Mouse (Mus musculus) limb, embryonic 14.5 days (tissue): Measurements from ENCODE around the gene Cacng2. TPM values are rescaled to one million over a fixed set of nuclear protein-coding genes. Genes with fewer than 3 reads are reported as not detected.

Source experiments
- ATAC-seq: fragments of 200-750 bp; cut with Nextera tagmentation; 2 replicates; pipeline ENCODE4 v1.8.0; 2017; ENCODE audit warnings: low read depth, moderate number of reproducible peaks, moderate TSS enrichment; ENCODE audit not compliant: low FRiP score
- DNase-seq: peaks from one replicate; pipeline ENCODE4 v3.0.0-alpha.2; 2015; ENCODE audit warnings: low spot score
- H3K27ac ChIP-seq: fragments of 300-500 bp; sonication (generic); replicated peaks from 2 replicates; pipeline ENCODE4 v1.5.1; 2014; ENCODE audit warnings: low read depth, mild to moderate bottlenecking, low read length, moderate library complexity, mixed read lengths
- H3K27me3 ChIP-seq: fragments of 300-500 bp; sonication (generic); 2 replicates; pipeline ENCODE4 v1.6.1; 2014; ENCODE audit warnings: low read length, mixed read lengths; ENCODE audit not compliant: control insufficient read depth, insufficient read depth
- H3K36me3 ChIP-seq: fragments of 300-500 bp; sonication (generic); 2 replicates; pipeline ENCODE4 v1.6.1; 2014; ENCODE audit warnings: mild to moderate bottlenecking, low read length, moderate library complexity, mixed read lengths; ENCODE audit not compliant: control insufficient read depth, insufficient read depth
- H3K4me1 ChIP-seq: fragments of 300-500 bp; sonication (generic); 2 replicates; pipeline ENCODE4 v1.6.1; 2014; ENCODE audit warnings: antibody characterized with exemption, low read length, mixed read lengths; ENCODE audit not compliant: control insufficient read depth, insufficient read depth
- H3K4me2 ChIP-seq: fragments of 300-500 bp; sonication (generic); replicated peaks from 2 replicates; pipeline ENCODE4 v1.6.1; 2014; ENCODE audit warnings: low read depth, mild to moderate bottlenecking, low read length, moderate library complexity; ENCODE audit not compliant: severe bottlenecking
- H3K4me3 ChIP-seq: fragments of 300-500 bp; sonication (generic); replicated peaks from 2 replicates; pipeline ENCODE4 v1.5.1; 2014; ENCODE audit warnings: low read length
- H3K9ac ChIP-seq: fragments of 300-500 bp; sonication (generic); 2 replicates; pipeline ENCODE4 v1.6.1; 2014; ENCODE audit warnings: mild to moderate bottlenecking, low read depth, low read length, moderate library complexity; ENCODE audit not compliant: severe bottlenecking
- H3K9me3 ChIP-seq: fragments of 300-500 bp; sonication (generic); 2 replicates; pipeline ENCODE4 v1.6.1; 2016; ENCODE audit warnings: low read length; ENCODE audit not compliant: control insufficient read depth
- POLR2A ChIP-seq: fragments of 200-500 bp; IDR thresholded peaks from 2 replicates; pipeline ENCODE4 v1.8.0; 2012; ENCODE audit warnings: inconsistent platforms, mild to moderate bottlenecking, moderate library complexity, borderline replicate concordance; ENCODE audit not compliant: insufficient read depth, insufficient read length; ENCODE audit errors: extremely low read depth
- WGBS: fragments of 180-500 bp; shearing (Covaris S2); extraction: QIAGEN DNeasy Blood & Tissue Kit; methylation state at CpG from one replicate; pipeline ENCODE4 v1.1.7; 2014; 5-methylcytosine and 5-hydroxymethylcytosine counted together
- polyA plus RNA-seq, 2 experiments: library from polyadenylated mRNA; depleted of rRNA in 1 of 2; stranded (reverse) in 1 of 2; unstranded in 1 of 2; fragments of >200 nt; fragmentation: Nextera tagmentation in 1 of 2; extraction: Ambion mirVana in 1 of 2; gene quantifications; 2 replicates each; pipeline versions ENCODE4 v1.2.1 to v1.2.3; 2012 to 2014

The Cacng2 gene
- polyA plus RNA-seq, 2 experiments, result 0.03 TPM; not detected in 1

DNA sequence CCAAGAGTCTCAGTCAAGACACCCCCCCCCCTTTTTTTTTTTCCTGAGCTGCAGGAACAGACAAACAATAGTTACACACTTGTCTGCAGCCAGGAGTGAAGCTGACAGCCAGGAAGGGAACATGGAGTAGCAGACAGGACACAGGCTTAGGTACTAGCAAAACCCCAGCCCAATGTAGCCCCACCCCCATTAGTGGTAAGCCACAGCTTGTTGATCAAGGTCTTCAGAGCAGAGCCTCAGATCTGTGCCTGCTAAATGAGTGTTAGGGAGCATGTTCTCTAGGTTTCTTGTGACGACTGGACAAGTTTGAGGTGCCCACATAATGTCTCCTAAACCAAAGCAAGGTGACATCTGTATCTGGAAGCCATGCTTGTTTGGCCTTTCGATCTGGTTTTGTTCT, 165.5 kb downstream of the Cacng2 start:
- WGBS, result 80% methylated on average over 2 of the region's 2 CpGs
- Histone ChIP-seq H3K27ac (no peak overlapping the region), H3K4me2 (no peak overlapping the region), H3K27me3 (peaks cover 3% of the 10 kb centered on the region; the same call in 1 of the 2 replicates), H3K9ac (no peak overlapping the region), H3K9me3 (no peaks in the 10 kb centered on the region), H3K36me3 (peaks cover 15% of the 10 kb centered on the region), H3K4me3 (no peak overlapping the region), H3K4me1 (0 out of 2 replicates have a peak, but pooled peaks cover 9% of the 10 kb centered on the region)
- ATAC-seq (no peak), DNase-seq (no peak)
- TF ChIP-seq POLR2A, result no peak

DNA sequence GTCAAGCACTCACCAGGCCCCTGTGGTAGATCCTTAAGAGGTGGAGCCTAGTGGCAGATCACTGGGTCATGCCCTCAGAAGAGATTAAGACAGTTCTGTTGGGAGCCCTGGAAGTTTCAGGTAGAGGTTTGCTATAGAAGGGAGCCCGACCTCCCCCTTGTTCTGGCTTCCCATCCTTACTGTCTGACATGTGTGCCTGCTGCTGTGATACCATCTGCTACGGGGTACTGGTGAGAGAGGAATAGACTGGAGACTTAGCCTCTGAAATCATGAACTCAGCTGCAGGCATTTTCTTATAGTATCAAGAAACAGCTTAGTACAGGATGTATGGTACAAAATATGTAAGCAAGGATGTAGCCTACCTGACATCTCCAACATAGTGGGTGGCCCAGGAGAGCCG, 166.9 kb downstream of the Cacng2 start:
- H3K9ac ChIP-seq, result no peak overlapping the region
- H3K27ac ChIP-seq, result no peak overlapping the region
- H3K4me3 ChIP-seq, result no peak overlapping the region
- TF ChIP-seq POLR2A, result no peak
- H3K4me2 ChIP-seq, result no peak overlapping the region
- no peaks in the 10 kb centered on the region for H3K9me3 ChIP-seq
- H3K4me1 ChIP-seq, result 0 out of 2 replicates have a peak, but pooled peaks cover 9% of the 10 kb centered on the region
- peaks cover 6% of the 10 kb centered on the region for H3K36me3 ChIP-seq
- peaks cover 3% of the 10 kb centered on the region; the same call in 1 of the 2 replicates for H3K27me3 ChIP-seq
- WGBS, result 87% methylated on average over 3 of the region's 3 CpGs
- DNase-seq (no peak), ATAC-seq (no peak)

DNA sequence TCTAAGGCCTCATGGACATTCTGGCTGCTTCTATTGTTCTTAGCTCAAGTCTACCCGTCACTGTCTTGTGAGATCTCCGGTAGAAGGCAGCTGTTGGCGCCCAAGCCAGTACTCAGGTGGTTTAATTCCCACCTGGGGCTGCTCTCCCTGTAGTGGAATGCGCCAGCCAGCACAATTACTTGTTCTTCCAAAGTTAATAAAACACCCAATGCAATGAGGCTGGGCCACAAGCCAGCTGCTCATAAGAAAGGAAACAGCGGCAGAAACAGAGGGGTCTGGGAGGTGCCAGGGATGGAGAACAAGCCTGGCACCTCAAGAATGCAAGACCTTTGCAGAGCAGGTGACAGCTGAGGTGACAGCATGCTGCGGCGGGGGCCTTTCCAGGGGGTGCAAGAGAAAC, 170.8 kb downstream of the Cacng2 start:
- ATAC-seq (no peak), DNase-seq (no peak)
- WGBS, result 74% methylated on average over 7 of the region's 7 CpGs
- Histone ChIP-seq H3K4me1 (no peaks in the 10 kb centered on the region), H3K9ac (no peak overlapping the region), H3K4me2 (no peak overlapping the region), H3K27ac (no peak overlapping the region), H3K27me3 (no peaks in the 10 kb centered on the region), H3K36me3 (peaks cover 15% of the 10 kb centered on the region), H3K9me3 (no peaks in the 10 kb centered on the region), H3K4me3 (no peak overlapping the region)
- TF ChIP-seq POLR2A, result no peak

DNA sequence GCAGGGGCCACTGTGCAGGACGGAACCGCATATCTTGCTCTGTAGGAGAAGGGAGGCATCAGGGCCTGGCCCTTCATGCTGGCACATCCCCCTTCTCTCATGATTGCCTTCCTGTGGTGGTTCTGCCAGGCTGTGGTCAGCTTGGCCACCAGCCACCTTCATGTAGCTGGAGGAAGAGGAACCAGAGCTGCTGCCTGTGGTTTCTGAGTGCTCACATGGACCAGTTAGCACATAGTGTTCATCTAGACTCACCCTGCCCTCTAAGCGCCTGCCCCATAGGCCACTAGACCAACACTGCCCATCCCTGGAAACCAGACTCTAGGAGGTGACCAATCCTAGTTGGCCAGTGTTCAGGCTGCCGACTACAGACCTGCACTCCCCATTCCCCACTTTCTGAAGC, 174.1 kb downstream of the Cacng2 start:
- H3K4me3 ChIP-seq, result no peak overlapping the region
- no peaks in the 10 kb centered on the region for H3K9me3 ChIP-seq
- no peak overlapping the region for H3K27ac ChIP-seq
- H3K4me1 ChIP-seq, result no peaks in the 10 kb centered on the region
- DNase-seq (no peak), ATAC-seq (no peak)
- 90% methylated on average over 4 of the region's 4 CpGs for WGBS
- peaks cover 16% of the 10 kb centered on the region for H3K36me3 ChIP-seq
- no peak for TF ChIP-seq POLR2A
- H3K9ac ChIP-seq, result no peak overlapping the region
- H3K4me2 ChIP-seq, result no peak overlapping the region
- no peaks in the 10 kb centered on the region for H3K27me3 ChIP-seq

Other genes with a start within 250 kb of the Cacng2 start
- 183 and 193 TPM in 2 replicates for gene Txn2, start 191.0 kb downstream of the Cacng2 start, polyA plus RNA-seq (2012; rRNA removed)
- 266 and 270 TPM in 2 replicates for gene Txn2, start 191.0 kb downstream of the Cacng2 start, polyA plus RNA-seq (2014; fragmentation: Nextera tagmentation; extraction: Ambion mirVana)
- gene Foxred2, start 163.3 kb downstream of the Cacng2 start, polyA plus RNA-seq (2012; rRNA removed), result 9.6 and 11.9 TPM in 2 replicates
- 5.6 and 7.1 TPM in 2 replicates for gene Foxred2, start 163.3 kb downstream of the Cacng2 start, polyA plus RNA-seq (2014; fragmentation: Nextera tagmentation; extraction: Ambion mirVana)
- 198 and 204 TPM in 2 replicates for gene Eif3d, start 149.2 kb downstream of the Cacng2 start, polyA plus RNA-seq (2012; rRNA removed)
- gene Eif3d, start 149.2 kb downstream of the Cacng2 start, polyA plus RNA-seq (2014; fragmentation: Nextera tagmentation; extraction: Ambion mirVana), result 177 and 188 TPM in 2 replicates
- 44.4 and 45.3 TPM in 2 replicates for gene Ift27, start 54.1 kb upstream of the Cacng2 start, polyA plus RNA-seq (2012; rRNA removed)
- 98.1 and 102 TPM in 2 replicates for gene Ift27, start 54.1 kb upstream of the Cacng2 start, polyA plus RNA-seq (2014; fragmentation: Nextera tagmentation; extraction: Ambion mirVana)
- 0.16 TPM in 1 of 2 replicates, not detected in the other for gene Pvalb, start 86.4 kb upstream of the Cacng2 start, polyA plus RNA-seq (2012; rRNA removed)
- gene Pvalb, start 86.4 kb upstream of the Cacng2 start, polyA plus RNA-seq (2014; fragmentation: Nextera tagmentation; extraction: Ambion mirVana), result 0.29 TPM in 1 of 2 replicates, not detected in the other
- 4.0 and 4.1 TPM in 2 replicates for gene Ncf4, start 124.8 kb upstream of the Cacng2 start, polyA plus RNA-seq (2012; rRNA removed)
- 5.4 and 5.6 TPM in 2 replicates for gene Ncf4, start 124.8 kb upstream of the Cacng2 start, polyA plus RNA-seq (2014; fragmentation: Nextera tagmentation; extraction: Ambion mirVana)
- 1.6 and 2.6 TPM in 2 replicates for gene Csf2rb2, start 185.7 kb upstream of the Cacng2 start, polyA plus RNA-seq (2012; rRNA removed)
- gene Csf2rb2, start 185.7 kb upstream of the Cacng2 start, polyA plus RNA-seq (2014; fragmentation: Nextera tagmentation; extraction: Ambion mirVana), result 0.59 and 0.88 TPM in 2 replicates
- gene Csf2rb, start 205.7 kb upstream of the Cacng2 start, polyA plus RNA-seq (2012; rRNA removed), result 4.0 and 7.8 TPM in 2 replicates
- 4.3 and 4.6 TPM in 2 replicates for gene Csf2rb, start 205.7 kb upstream of the Cacng2 start, polyA plus RNA-seq (2014; fragmentation: Nextera tagmentation; extraction: Ambion mirVana)